Mouse (Mus musculus): Measurements from ENCODE around the gene Igfbp2.

Igfbp2 gene

GRCm38 (mm10) chr1:72871697-72872411 lies 47.6 kb downstream of the Igfbp2 start:
- DNase-seq (ENCODE audit: low spot score) = peak; percentile 70

DNA sequence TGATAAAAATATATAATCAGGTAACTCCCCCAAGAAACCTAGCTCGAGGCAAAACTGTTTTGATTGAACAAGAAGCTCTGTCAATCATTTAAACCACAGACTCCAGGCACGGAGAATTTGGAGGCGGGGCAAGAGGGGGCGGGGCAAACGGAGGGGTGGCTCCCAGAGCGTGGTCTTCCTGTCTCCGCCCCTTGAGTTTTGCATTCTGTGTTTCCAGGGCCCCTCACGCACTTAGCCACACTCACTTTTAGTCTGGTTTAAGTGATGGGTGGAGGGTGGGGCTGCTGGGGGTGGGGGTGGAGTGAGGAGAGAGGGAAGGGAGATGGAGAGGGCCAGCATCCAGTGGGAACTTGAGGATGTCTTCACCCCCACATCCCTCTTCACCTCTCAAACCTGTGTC lies 48.2 kb downstream of the Igfbp2 start:
- DNase-seq (ENCODE audit: low spot score) = peak; percentile 86

DNA sequence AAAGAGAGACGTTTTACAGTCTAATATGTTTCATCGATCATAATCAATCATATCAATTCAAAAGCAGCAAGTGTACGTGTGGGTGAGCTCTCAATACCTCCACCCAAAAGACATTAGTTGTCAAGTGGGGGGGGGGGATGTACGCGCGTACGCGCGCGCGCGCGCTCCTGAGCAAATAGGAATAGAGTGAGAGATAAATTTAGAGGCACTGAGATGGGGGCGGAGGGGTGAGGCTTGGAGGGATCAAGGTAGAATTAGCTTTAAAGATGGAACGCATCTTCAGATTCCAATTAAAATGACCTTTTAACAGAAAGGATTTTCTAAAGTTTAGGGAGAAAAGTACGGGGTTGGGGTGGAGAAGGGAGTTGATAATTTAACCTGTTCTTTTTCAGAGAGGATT lies 48.8 kb downstream of the Igfbp2 start:
- no peak for DNase-seq (ENCODE audit: low spot score)

- peak; percentile 81 for DNase-seq (ENCODE audit: low spot score)
These were observed 49.4 kb downstream of the Igfbp2 start for GRCm38 (mm10) chr1:72873511-72874286.

- DNase-seq (ENCODE audit: low spot score) = peak; percentile 68
These were observed 50.2 kb downstream of the Igfbp2 start, which contains the start of gene Igfbp5 for GRCm38 (mm10) chr1:72874287-72875211. TSS of gene Igfbp5 (minus strand) at chr1:72874884.

- DNase-seq (ENCODE audit: low spot score) = no peak
These were observed 51.4 kb downstream of the Igfbp2 start for GRCm38 (mm10) chr1:72875708-72876107.

DNA sequence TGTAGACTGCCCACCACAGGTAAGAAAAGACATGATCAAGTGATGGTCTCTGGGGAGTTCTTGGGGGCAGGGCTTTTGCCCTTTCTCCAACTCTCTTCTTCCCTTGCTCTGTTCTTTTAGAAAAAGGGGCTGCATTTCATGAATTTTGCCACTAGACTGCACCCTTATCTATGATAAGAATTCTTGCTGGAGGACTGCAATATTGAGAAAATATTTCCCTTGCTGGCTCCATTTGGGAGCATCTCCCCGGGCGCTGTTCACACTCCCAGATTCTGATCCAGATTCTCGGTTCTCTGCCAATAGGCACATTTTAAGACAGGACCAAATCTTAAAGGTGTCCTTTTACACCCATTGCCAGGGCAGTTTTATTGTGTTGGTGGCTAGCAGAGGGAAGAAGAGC lies 51.8 kb downstream of the Igfbp2 start:
- no peak for DNase-seq (ENCODE audit: low spot score)

- DNase-seq (ENCODE audit: low spot score) = peak; percentile 83
These were observed 53.6 kb downstream of the Igfbp2 start for GRCm38 (mm10) chr1:72877892-72878291.

DNA sequence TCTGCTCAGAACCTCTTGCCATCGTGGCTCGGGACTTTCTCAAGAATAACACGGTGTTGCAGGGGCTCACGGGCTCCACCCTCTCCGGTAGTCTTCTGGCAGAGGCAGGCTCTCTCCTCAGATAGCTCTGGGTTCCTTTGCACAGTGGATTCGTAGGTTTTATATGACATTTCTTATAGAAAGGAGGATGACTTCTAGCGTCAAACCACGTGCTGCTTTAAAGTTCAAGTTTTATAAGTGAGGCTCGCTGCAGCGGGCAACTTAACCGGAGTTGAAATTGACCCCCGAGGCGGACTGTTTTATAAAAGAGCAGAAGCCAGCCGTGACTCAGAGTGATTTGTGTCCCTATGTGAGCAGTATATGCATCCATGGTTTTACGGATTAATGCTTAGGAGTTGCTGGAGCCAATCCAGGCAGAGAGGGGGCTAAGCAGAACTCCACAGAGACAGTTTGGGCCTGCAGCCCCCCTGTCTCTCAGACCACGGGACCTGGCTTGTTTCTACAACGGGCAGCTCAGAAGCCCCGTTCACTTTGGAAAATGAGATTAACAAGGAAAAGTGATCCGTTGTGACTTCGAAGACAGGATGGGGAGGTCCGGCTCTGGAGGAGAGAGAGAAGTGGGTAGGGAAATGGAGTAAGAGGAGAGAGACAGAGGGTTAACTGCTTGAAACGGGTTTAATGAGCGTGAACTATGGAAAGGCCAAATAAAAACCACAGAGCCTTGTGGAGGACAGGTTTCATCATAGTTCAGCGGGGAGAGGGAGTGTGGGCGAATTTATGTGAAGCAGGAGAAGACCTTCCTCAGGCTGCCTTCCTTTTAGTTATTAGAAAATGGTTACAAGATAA lies 54.4 kb downstream of the Igfbp2 start:
- DNase-seq (ENCODE audit: low spot score) = no peak

DNA sequence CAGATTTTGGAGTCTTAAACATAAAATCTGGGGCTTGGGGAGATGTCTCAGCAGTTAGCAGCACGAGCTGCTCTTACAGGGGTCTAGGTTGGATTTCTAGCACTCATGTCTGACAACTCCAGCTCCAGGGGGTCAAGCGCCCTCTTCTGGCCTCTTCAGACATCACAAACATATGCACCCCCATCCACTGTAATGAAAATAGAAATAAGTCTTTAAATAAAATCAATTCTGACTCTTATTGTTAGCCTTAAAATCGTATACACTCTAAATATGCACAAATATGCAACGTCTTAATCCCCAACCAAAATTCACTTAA lies 55.0 kb downstream of the Igfbp2 start:
- DNase-seq (ENCODE audit: low spot score) = no peak

GRCm38 (mm10) chr1:72885111-72885818 lies 61.0 kb downstream of the Igfbp2 start:
- DNase-seq (ENCODE audit: low spot score) = no peak

DNA sequence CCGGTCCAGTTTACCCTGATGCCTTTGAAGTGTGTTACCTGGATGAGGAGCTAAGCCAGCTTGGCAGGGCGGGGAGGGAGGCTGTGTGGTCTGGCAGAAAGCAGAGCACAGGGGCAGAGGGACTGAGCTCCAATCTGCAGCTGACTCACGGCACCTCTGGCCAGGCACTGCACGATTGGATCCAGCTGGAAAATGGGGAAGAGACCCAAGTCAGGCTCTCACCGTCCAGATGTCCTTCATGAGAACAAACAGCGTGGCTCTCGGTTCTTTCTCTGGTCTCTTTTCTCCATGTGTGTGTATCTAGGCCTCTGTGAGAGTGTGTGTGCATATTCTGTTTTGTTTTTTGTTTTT lies 61.5 kb downstream of the Igfbp2 start:
- no peak for DNase-seq (ENCODE audit: low spot score)

DNA sequence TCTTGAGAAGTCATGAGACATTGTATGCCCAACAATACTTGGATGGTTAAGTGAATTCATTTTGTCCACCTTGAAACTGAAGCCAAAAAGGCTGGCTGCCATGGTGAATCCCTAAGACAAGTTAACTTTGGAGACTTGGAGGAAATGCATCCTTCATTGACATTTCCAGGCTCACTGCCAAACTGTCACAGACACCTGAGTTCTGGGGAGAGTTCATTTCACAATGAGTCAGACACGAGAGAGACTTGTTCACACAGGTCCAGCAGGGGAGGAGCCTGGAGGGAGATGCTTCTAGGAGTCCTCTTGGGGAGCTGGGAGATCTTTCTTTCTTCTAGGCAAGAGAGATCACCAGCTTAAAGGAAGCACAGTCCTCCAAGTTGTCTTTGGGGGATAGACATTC lies 63.6 kb downstream of the Igfbp2 start:
- no peak for DNase-seq (ENCODE audit: low spot score)

DNA sequence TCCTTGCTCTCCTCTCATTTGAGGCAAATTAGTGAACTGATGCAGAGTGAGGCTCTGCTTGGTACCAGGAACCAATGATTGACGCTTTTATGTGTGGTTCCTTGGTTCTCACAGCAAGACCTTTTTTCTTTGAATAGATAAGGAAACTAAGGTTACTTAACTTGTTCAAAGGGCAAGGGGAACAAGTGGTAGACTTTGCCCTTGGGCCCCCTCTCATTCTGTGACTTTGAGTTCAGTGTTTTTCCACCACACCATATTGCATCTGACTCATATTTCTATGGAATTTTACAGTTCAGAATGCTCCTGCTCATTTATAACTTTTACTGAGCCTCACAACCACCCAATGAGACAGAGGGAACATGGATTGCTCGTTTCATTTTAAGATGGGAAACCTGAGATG lies 71.5 kb downstream of the Igfbp2 start:
- no peak for DNase-seq (ENCODE audit: low spot score)
